ENCODE assay signal across 7 mouse cellular contexts in genomic region chr2:139989907-139990306, GRCm38 (mm10).
DNase-seq lines count a peak whose midpoint lies in the region; ATAC-seq and TF ChIP-seq lines count a peak whose summit lies in the region.
"Not testable (repeated sequence)": the region's sequence is repeated elsewhere in the genome, so short reads cannot be mapped to it uniquely, and the experiment has no call there.

No protein-coding gene starts in this region.

- WGBS in kidney, postnatal 0 days, result 93% methylated on average over 1 of the region's 1 CpGs
- WGBS in liver, postnatal 0 days (ENCODE audit: insufficient replicate concordance), result 91% methylated on average over 1 of the region's 1 CpGs

- H3K36me3 ChIP-seq in kidney, postnatal 0 days (ENCODE audit: insufficient read depth, low read length); liver, postnatal 0 days (replicated peaks; ENCODE audit: insufficient read depth, low read length); splenic B cell, adult 2 months (ENCODE audit: control insufficient read depth, insufficient read depth, low read length, poor library complexity, severe bottlenecking): not testable (repeated sequence)

- H3K4me3 ChIP-seq in kidney, postnatal 0 days (replicated peaks; ENCODE audit: low read depth, low read length); liver, postnatal 0 days (ENCODE audit: low read depth, low read length): not testable (repeated sequence)

- H3K27ac ChIP-seq in kidney, postnatal 0 days; liver, postnatal 0 days (ENCODE audit: low read depth): not testable (repeated sequence)

- not testable (repeated sequence) for H3K9ac ChIP-seq in kidney, postnatal 0 days (ENCODE audit: low read depth, low read length); liver, postnatal 0 days (replicated peaks)

- H3K27me3 ChIP-seq in kidney, postnatal 0 days (ENCODE audit: insufficient read depth, low read length); liver, postnatal 0 days (ENCODE audit: insufficient read depth, low read length); splenic B cell, adult 2 months (ENCODE audit: control insufficient read depth, insufficient read depth, low read length, poor library complexity, severe bottlenecking): not testable (repeated sequence)

- peak; percentile 56 for ATAC-seq in CD4-positive, CD25-positive, alpha-beta regulatory T cell, adult 4 months
- ATAC-seq in kidney, postnatal 0 days (replicated peaks; ENCODE audit: low FRiP score, low read depth); liver, postnatal 0 days: not testable (repeated sequence)

- DNase-seq in T-cell, adult 2 months (ENCODE audit: low spot score), result peak; percentile 35
- peak; percentile 59 for DNase-seq in heart, adult 11 months
- DNase-seq in kidney, postnatal 0 days (ENCODE audit: low spot score); liver, postnatal 0 days: not testable (repeated sequence)
- DNase-seq in splenic B cell, adult 2 months (ENCODE audit: low read depth, low spot score), result peak; percentile 10
- DNase-seq in thymus, postnatal 4 days, result peak; percentile 53

- H3K9me3 ChIP-seq in kidney, postnatal 0 days (replicated peaks; ENCODE audit: low read length); liver, postnatal 0 days (ENCODE audit: low read length): not testable (repeated sequence)

- not testable (repeated sequence) for TF ChIP-seq EP300 in liver, postnatal 0 days (IDR thresholded peaks at IDR 0.05; ENCODE audit: low read depth)

- not testable (repeated sequence) for H3K4me2 ChIP-seq in kidney, postnatal 0 days (ENCODE audit: low read length); liver, postnatal 0 days (ENCODE audit: low read depth, low read length)

- H3K4me1 ChIP-seq in kidney, postnatal 0 days (replicated peaks; ENCODE audit: insufficient read depth, low read length); liver, postnatal 0 days (ENCODE audit: insufficient read depth): not testable (repeated sequence)

- peak; percentile 19; the same call in 1 of the 2 replicates for TF ChIP-seq CTCF in kidney, postnatal 0 days (IDR thresholded peaks at IDR 0.05; ENCODE audit: low read depth)
- TF ChIP-seq CTCF in liver, postnatal 0 days (IDR thresholded peaks at IDR 0.05; ENCODE audit: low read depth), result peak; percentile 35
